Mouse (Mus musculus): ENCODE data around the gene Pef1. TPM values are rescaled to one million over a fixed set of nuclear protein-coding genes. Genes with fewer than 3 reads are reported as not detected.
A peak's percentile ranks its signal among the peaks of the same experiment; 100 is the strongest.

Gene Pef1
- polyA plus RNA-seq, 1 experiment, result 34.7 TPM

GRCm38 (mm10) chr4:130081345-130082190 is 20.8 kb upstream of the Pef1 start:
- no peak for TF ChIP-seq GATA1 (IDR thresholded peaks at IDR 0.05; ENCODE audit: low read length)

DNA sequence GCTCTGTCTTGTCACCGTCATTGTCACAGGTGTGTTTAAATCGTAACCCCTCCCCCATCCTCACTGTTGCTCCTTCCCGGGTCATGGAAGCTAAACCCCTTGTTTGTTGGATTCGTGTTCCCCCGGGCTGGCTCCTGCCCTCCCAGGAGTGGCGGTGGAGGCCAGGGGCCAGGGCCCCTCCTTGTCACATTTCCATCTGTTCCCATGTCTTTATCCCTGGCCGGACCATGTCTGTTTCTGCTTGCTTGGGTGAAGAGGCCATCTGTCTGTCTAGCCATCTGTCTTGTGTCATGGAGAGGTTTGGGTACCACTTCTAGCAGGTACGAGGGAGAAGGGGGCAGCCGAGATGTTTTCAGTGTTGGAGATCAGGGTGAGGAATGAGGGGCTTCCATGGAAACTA is 20.1 kb upstream of the Pef1 start:
- TF ChIP-seq GATA1 (IDR thresholded peaks at IDR 0.05; ENCODE audit: low read length), result no peak

GRCm38 (mm10) chr4:130084331-130084945 is 17.9 kb upstream of the Pef1 start:
- no peak for TF ChIP-seq GATA1 (IDR thresholded peaks at IDR 0.05; ENCODE audit: low read length)

GRCm38 (mm10) chr4:130085246-130085820 is 17.0 kb upstream of the Pef1 start:
- TF ChIP-seq GATA1 (IDR thresholded peaks at IDR 0.05; ENCODE audit: low read length), result no peak

GRCm38 (mm10) chr4:130087293-130087692 is 15.1 kb upstream of the Pef1 start:
- TF ChIP-seq GATA1 (IDR thresholded peaks at IDR 0.05; ENCODE audit: low read length), result no peak

DNA sequence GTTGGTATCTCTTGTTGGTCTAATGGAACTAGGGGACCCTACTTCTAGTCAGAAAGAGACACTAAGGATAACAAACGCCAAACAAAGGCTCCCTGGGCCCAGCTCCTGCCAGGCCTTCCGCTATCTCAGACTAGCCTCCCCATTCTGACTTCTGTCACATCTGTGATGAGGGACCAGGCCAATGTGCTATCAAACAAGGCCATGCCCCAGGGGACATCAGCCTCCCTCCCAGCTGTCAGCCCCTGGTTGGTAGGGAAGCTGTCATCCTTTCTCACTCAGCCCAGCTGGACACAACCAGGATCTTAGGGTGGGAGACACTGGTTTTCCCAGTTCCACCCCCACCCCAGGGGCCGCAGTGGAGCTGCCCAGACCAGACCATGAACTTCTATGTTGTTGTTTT is 7.2 kb upstream of the Pef1 start:
- no peak for TF ChIP-seq GATA1 (IDR thresholded peaks at IDR 0.05; ENCODE audit: low read length)

GRCm38 (mm10) chr4:130101183-130101582 is 1.2 kb upstream of the Pef1 start:
- no peak for TF ChIP-seq GATA1 (IDR thresholded peaks at IDR 0.05; ENCODE audit: low read length)

GRCm38 (mm10) chr4:130103632-130104031 is 1.3 kb downstream of the Pef1 start:
- TF ChIP-seq GATA1 (IDR thresholded peaks at IDR 0.05; ENCODE audit: low read length), result no peak

GRCm38 (mm10) chr4:130104584-130104983 is 2.2 kb downstream of the Pef1 start:
- TF ChIP-seq GATA1 (IDR thresholded peaks at IDR 0.05; ENCODE audit: low read length), result no peak

DNA sequence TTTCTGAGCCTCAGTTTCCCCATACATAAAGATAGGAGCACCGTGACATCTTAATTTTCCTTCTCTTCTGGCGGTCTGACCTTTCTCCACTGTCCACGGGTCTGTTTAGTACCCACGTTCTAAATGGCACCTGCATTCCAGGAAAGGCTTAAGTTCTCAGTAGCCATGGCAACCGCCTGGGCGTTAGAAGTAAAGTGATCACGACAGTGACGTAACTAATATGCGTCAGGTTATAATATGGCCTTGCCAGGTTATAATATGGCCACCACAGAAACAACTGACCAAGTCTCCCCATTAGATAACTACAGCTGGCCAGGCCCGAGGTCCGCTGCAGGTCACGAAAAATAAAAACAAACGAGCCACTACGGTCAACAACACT is 4.7 kb downstream of the Pef1 start:
- no peak for TF ChIP-seq GATA1 (IDR thresholded peaks at IDR 0.05; ENCODE audit: low read length)

DNA sequence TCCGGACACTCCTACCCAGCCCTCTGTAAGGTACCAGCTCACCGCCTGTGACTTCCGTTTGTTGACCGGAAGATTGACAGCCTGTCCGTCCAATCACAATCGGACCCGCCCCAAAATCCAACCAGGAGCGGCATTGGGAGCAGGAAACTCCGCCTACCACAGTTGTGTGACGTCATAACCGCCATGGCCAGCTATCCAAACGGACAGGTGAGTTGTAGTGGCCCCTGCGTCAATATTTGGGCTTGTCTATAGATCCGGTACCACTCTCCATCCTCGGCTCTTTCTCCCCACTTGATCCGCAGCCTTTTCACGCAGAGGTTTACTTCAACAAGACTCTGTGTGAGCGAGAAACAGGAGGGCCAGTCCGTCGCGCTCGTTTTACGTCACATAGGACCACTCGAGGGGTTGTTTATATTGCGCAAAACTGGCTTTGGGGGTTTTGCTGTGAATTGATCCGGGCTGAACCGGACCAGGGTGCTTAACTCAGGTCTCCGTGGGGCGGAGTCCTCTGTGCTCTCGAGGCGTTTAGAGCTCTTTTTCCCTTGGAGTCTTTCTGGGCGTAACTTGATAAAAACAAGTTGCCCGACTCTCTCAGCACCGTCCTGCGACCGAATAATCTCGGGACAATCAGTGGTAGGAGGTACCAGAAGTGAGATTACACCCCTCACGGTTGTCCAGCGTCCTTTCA is 5.2 kb downstream of the Pef1 start:
- TF ChIP-seq GATA1 (IDR thresholded peaks at IDR 0.05; ENCODE audit: low read length), result peak; percentile 26

- no peak for TF ChIP-seq GATA1 (IDR thresholded peaks at IDR 0.05; ENCODE audit: low read length)
These were observed 6.6 kb downstream of the Pef1 start for GRCm38 (mm10) chr4:130108929-130109328.

- TF ChIP-seq GATA1 (IDR thresholded peaks at IDR 0.05; ENCODE audit: low read length), result no peak
These were observed 7.3 kb downstream of the Pef1 start for GRCm38 (mm10) chr4:130109666-130110065.

- TF ChIP-seq GATA1 (IDR thresholded peaks at IDR 0.05; ENCODE audit: low read length), result no peak
These were observed 7.7 kb downstream of the Pef1 start for GRCm38 (mm10) chr4:130110091-130110490.

GRCm38 (mm10) chr4:130112299-130112698 is 9.9 kb downstream of the Pef1 start:
- TF ChIP-seq GATA1 (IDR thresholded peaks at IDR 0.05; ENCODE audit: low read length), result no peak

GRCm38 (mm10) chr4:130112732-130113131 is 10.4 kb downstream of the Pef1 start:
- no peak for TF ChIP-seq GATA1 (IDR thresholded peaks at IDR 0.05; ENCODE audit: low read length)
